Mouse (Mus musculus): ENCODE results near the gene Itgb3. TPM values are rescaled to one million over a fixed set of nuclear protein-coding genes. Genes with fewer than 3 reads are reported as not detected.
A peak's percentile ranks its signal among the peaks of the same experiment; 100 is the strongest.
"Not testable (repeated sequence)": the region's sequence is repeated elsewhere in the genome, so short reads cannot be mapped to it uniquely, and the experiment has no call there.

Gene Itgb3
- polyA plus RNA-seq, 1 experiment from 2014 or later, result 8.9 TPM

DNA sequence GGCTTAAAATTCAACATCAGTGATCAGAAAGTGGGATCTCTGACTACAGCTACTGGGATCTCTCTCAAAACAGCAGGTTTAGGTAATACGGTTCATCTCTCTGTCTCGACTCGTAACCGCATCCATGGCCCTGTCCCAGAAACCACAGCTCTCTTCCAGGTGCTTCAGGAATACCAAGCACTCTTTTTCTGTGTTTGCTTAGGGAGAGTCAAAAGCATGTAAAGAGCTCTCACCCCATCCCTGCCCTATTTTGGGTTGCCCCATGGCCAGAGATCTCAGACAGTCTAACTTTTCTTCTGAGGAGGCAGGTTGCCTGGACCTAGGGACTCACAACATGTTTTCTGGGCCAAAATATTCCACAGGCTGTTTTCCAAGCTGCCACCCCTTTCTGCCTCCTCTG, 39.5 kb upstream of the Itgb3 start:
- Histone ChIP-seq H3K27me3 (ENCODE audit: control insufficient read depth, insufficient read depth, low read length) (no peaks in the 10 kb centered on the region), H3K36me3 (ENCODE audit: control insufficient read depth, insufficient read depth, low read length) (no peaks in the 10 kb centered on the region), H3K9me3 (replicated peaks; ENCODE audit: control insufficient read depth, low read length) (no peaks in the 10 kb centered on the region), H3K4me1 (ENCODE audit: control insufficient read depth, insufficient read depth, low read length) (no peaks in the 10 kb centered on the region), H3K27ac (ENCODE audit: low read length) (no peak overlapping the region), H3K4me2 (ENCODE audit: low read depth, low read length) (no peak overlapping the region), H3K4me3 (replicated peaks; ENCODE audit: low read length) (no peak overlapping the region), H3K9ac (ENCODE audit: low read length) (no peak overlapping the region)
- no peak for ATAC-seq (ENCODE audit: insufficient read depth, low FRiP score)
- WGBS, result 91% methylated on average over 4 of the region's 4 CpGs

DNA sequence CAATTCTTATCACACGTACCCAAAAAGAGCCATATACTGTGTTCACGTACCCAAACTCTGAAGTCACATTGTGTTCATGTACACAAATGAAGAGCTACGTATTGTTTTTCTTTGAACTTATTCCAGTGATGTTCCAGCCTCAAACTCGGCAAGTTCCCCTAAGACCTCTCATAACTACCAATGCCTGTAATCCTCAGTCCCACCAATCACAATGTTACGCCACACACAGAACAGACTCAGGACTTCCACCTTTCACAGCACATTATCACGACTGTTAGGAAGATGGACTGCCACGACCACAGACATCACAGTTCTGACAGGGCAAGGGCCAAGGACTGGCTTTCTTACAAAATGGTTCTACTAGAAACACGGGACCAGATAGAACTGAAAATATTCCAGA, 37.3 kb upstream of the Itgb3 start:
- not testable (repeated sequence) for H3K4me3 ChIP-seq (replicated peaks; ENCODE audit: low read length); H3K27ac ChIP-seq (ENCODE audit: low read length); H3K27me3 ChIP-seq (ENCODE audit: control insufficient read depth, insufficient read depth, low read length); ATAC-seq (ENCODE audit: insufficient read depth, low FRiP score); H3K4me1 ChIP-seq (ENCODE audit: control insufficient read depth, insufficient read depth, low read length); H3K9me3 ChIP-seq (replicated peaks; ENCODE audit: control insufficient read depth, low read length); H3K36me3 ChIP-seq (ENCODE audit: control insufficient read depth, insufficient read depth, low read length); H3K9ac ChIP-seq (ENCODE audit: low read length); H3K4me2 ChIP-seq (ENCODE audit: low read depth, low read length)
- WGBS, result 70% methylated on average over 8 of the region's 8 CpGs

- not testable (repeated sequence) for H3K27ac ChIP-seq (ENCODE audit: low read length); ATAC-seq (ENCODE audit: insufficient read depth, low FRiP score); H3K36me3 ChIP-seq (ENCODE audit: control insufficient read depth, insufficient read depth, low read length); H3K9me3 ChIP-seq (replicated peaks; ENCODE audit: control insufficient read depth, low read length); H3K27me3 ChIP-seq (ENCODE audit: control insufficient read depth, insufficient read depth, low read length); H3K4me1 ChIP-seq (ENCODE audit: control insufficient read depth, insufficient read depth, low read length)
- 3% methylated on average over 28 of the region's 28 CpGs for WGBS
- Histone ChIP-seq H3K4me3 (replicated peaks; ENCODE audit: low read length) (peak overlapping the region; percentile 43), H3K4me2 (ENCODE audit: low read depth, low read length) (peak overlapping the region; percentile 70), H3K9ac (ENCODE audit: low read length) (peak overlapping the region; percentile 63; the same call in 1 of the 2 replicates)
Measured at GRCm38 (mm10) chr11:104571373-104571772, 36.4 kb upstream of the Itgb3 start.

- no peak overlapping the region for H3K4me3 ChIP-seq (replicated peaks; ENCODE audit: low read length)
- no peaks in the 10 kb centered on the region for H3K36me3 ChIP-seq (ENCODE audit: control insufficient read depth, insufficient read depth, low read length)
- H3K9me3 ChIP-seq (replicated peaks; ENCODE audit: control insufficient read depth, low read length), result no peaks in the 10 kb centered on the region
- WGBS, result 47% methylated on average over 7 of the region's 7 CpGs
- no peak overlapping the region for H3K9ac ChIP-seq (ENCODE audit: low read length)
- no peaks in the 10 kb centered on the region for H3K4me1 ChIP-seq (ENCODE audit: control insufficient read depth, insufficient read depth, low read length)
- ATAC-seq (ENCODE audit: insufficient read depth, low FRiP score), result no peak
- H3K27me3 ChIP-seq (ENCODE audit: control insufficient read depth, insufficient read depth, low read length), result no peaks in the 10 kb centered on the region; the same call in 1 of the 2 replicates
- no peak overlapping the region for H3K27ac ChIP-seq (ENCODE audit: low read length)
- H3K4me2 ChIP-seq (ENCODE audit: low read depth, low read length), result no peak overlapping the region
Measured at GRCm38 (mm10) chr11:104572091-104572490, 35.7 kb upstream of the Itgb3 start.

- H3K4me3 ChIP-seq (replicated peaks; ENCODE audit: low read length), result no peak overlapping the region
- ATAC-seq (ENCODE audit: insufficient read depth, low FRiP score), result no peak
- H3K36me3 ChIP-seq (ENCODE audit: control insufficient read depth, insufficient read depth, low read length), result no peaks in the 10 kb centered on the region
- H3K9me3 ChIP-seq (replicated peaks; ENCODE audit: control insufficient read depth, low read length), result no peaks in the 10 kb centered on the region
- H3K4me1 ChIP-seq (ENCODE audit: control insufficient read depth, insufficient read depth, low read length), result no peaks in the 10 kb centered on the region
- H3K9ac ChIP-seq (ENCODE audit: low read length), result no peak overlapping the region
- H3K4me2 ChIP-seq (ENCODE audit: low read depth, low read length), result no peak overlapping the region
- H3K27me3 ChIP-seq (ENCODE audit: control insufficient read depth, insufficient read depth, low read length), result no peaks in the 10 kb centered on the region; the same call in 1 of the 2 replicates
- 31% methylated on average over 2 of the region's 2 CpGs for WGBS
- H3K27ac ChIP-seq (ENCODE audit: low read length), result no peak overlapping the region
Measured at GRCm38 (mm10) chr11:104572566-104572965, 35.2 kb upstream of the Itgb3 start.

GRCm38 (mm10) chr11:104576772-104577612, 30.8 kb upstream of the Itgb3 start:
- 56% methylated on average over 10 of the region's 10 CpGs for WGBS
- no peak for ATAC-seq (ENCODE audit: insufficient read depth, low FRiP score)
- Histone ChIP-seq H3K9ac (ENCODE audit: low read length) (no peak overlapping the region), H3K4me1 (ENCODE audit: control insufficient read depth, insufficient read depth, low read length) (peaks cover 3% of the 10 kb centered on the region; the same call in 1 of the 2 replicates), H3K27ac (ENCODE audit: low read length) (no peak overlapping the region), H3K4me3 (replicated peaks; ENCODE audit: low read length) (no peak overlapping the region), H3K4me2 (ENCODE audit: low read depth, low read length) (no peak overlapping the region), H3K9me3 (replicated peaks; ENCODE audit: control insufficient read depth, low read length) (no peaks in the 10 kb centered on the region), H3K36me3 (ENCODE audit: control insufficient read depth, insufficient read depth, low read length) (no peaks in the 10 kb centered on the region), H3K27me3 (ENCODE audit: control insufficient read depth, insufficient read depth, low read length) (no peaks in the 10 kb centered on the region; the same call in 1 of the 2 replicates)

GRCm38 (mm10) chr11:104578074-104578473, 29.7 kb upstream of the Itgb3 start:
- no peak for ATAC-seq (ENCODE audit: insufficient read depth, low FRiP score)
- Histone ChIP-seq H3K4me3 (replicated peaks; ENCODE audit: low read length) (no peak overlapping the region), H3K9me3 (replicated peaks; ENCODE audit: control insufficient read depth, low read length) (no peaks in the 10 kb centered on the region), H3K36me3 (ENCODE audit: control insufficient read depth, insufficient read depth, low read length) (no peaks in the 10 kb centered on the region), H3K4me1 (ENCODE audit: control insufficient read depth, insufficient read depth, low read length) (peaks cover 5% of the 10 kb centered on the region; the same call in 1 of the 2 replicates), H3K4me2 (ENCODE audit: low read depth, low read length) (no peak overlapping the region), H3K27me3 (ENCODE audit: control insufficient read depth, insufficient read depth, low read length) (no peaks in the 10 kb centered on the region; the same call in 1 of the 2 replicates), H3K27ac (ENCODE audit: low read length) (no peak overlapping the region), H3K9ac (ENCODE audit: low read length) (no peak overlapping the region)
- WGBS, result 26% methylated on average over 5 of the region's 5 CpGs

DNA sequence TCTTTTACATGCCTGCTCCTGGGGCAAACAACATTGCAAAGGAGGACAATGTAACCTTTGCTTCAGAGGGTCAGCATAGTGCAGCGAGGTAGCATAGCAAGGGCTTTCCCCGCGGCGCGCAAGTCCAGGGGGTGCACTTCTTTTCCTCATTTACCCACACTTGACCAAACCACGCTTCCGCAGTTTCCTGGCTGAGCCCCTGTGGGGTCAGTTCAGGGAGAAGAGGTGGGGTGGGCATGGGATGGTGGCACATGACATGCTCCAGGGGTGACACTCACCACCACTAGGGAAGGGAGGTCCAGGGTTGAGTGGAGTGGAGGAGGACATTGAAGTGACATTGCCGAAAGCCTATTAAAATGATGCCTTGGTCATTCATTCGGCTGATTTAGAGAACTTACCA, 28.7 kb upstream of the Itgb3 start:
- Histone ChIP-seq H3K4me3 (replicated peaks; ENCODE audit: low read length) (no peak overlapping the region), H3K36me3 (ENCODE audit: control insufficient read depth, insufficient read depth, low read length) (no peaks in the 10 kb centered on the region), H3K9ac (ENCODE audit: low read length) (no peak overlapping the region), H3K4me1 (ENCODE audit: control insufficient read depth, insufficient read depth, low read length) (peaks cover 5% of the 10 kb centered on the region; the same call in 1 of the 2 replicates), H3K4me2 (ENCODE audit: low read depth, low read length) (no peak overlapping the region), H3K27ac (ENCODE audit: low read length) (no peak overlapping the region), H3K27me3 (ENCODE audit: control insufficient read depth, insufficient read depth, low read length) (no peaks in the 10 kb centered on the region; the same call in 1 of the 2 replicates), H3K9me3 (replicated peaks; ENCODE audit: control insufficient read depth, low read length) (no peaks in the 10 kb centered on the region)
- no peak for ATAC-seq (ENCODE audit: insufficient read depth, low FRiP score)
- WGBS, result 85% methylated on average over 9 of the region's 9 CpGs

DNA sequence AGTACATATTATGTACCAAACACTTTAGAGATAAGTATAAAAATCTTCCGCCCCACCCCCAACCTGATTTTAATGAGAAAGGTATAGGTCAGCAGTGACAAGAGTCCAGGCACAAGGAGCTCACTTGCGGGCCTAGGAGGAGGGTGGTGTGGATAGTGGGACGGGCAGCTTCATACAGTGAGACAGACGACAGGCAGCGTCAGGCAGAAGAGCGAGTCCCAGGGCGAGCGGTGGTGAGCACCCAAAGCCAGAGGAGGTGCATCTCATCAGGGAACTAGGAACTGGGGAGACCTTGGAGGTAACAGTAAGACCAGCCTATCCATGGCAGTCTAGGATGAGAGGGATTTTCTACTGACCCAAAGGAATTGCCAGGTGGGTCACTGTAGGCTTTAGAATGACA, 28.2 kb upstream of the Itgb3 start:
- Histone ChIP-seq H3K9me3 (replicated peaks; ENCODE audit: control insufficient read depth, low read length) (no peaks in the 10 kb centered on the region), H3K4me1 (ENCODE audit: control insufficient read depth, insufficient read depth, low read length) (peaks cover 5% of the 10 kb centered on the region; the same call in 1 of the 2 replicates), H3K9ac (ENCODE audit: low read length) (no peak overlapping the region), H3K4me3 (replicated peaks; ENCODE audit: low read length) (no peak overlapping the region), H3K36me3 (ENCODE audit: control insufficient read depth, insufficient read depth, low read length) (no peaks in the 10 kb centered on the region), H3K27ac (ENCODE audit: low read length) (no peak overlapping the region), H3K27me3 (ENCODE audit: control insufficient read depth, insufficient read depth, low read length) (no peaks in the 10 kb centered on the region; the same call in 1 of the 2 replicates), H3K4me2 (ENCODE audit: low read depth, low read length) (no peak overlapping the region)
- 95% methylated on average over 8 of the region's 8 CpGs for WGBS
- no peak for ATAC-seq (ENCODE audit: insufficient read depth, low FRiP score)

Data from stomach, embryonic 16.5 days (tissue).